Mouse (Mus musculus) regulatory T cell (primary cell): Measurements from ENCODE around the gene Snca.

Source experiments
- in situ Hi-C: fragments of 300-600 bp; cut with MboI, MseI; formaldehyde crosslinking; loops from one replicate; pipeline ENCODE4 v1.15.1; 2025; ENCODE audit warnings: high pct_unique_total_duplicates

Gene Snca

DNA sequence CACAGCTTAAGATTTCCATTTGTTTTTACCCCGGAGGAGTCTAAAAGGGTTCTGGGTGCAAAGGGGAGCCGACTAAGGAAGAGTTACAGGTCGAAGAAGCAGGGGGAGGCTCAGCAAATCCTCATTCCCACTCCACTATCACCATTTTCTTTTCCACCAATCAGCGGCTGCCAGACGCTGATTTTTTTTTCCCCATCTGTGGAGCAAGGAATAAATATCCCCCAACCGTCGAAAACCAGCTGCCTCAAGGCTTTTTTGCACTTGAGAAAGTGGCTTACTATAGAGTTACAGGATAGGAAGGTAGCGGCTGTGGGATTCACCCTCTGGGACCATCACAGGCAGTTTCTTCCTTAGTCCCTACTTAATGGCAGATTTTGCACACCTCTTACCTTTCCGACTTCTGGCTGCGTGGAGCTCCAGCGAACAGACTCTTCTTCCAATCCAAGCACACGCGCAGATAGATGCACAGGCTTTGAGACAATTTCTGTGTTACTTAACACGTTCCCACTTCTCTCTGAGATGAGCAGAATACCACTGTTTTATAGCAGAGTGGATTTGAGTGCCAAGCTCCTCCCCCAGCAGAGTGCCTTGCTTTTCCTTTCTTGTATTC, at the start of gene Snca:
TSS of gene Snca (minus strand) at position 574 of the 610 bp plus-strand sequence.
- in situ Hi-C loops: no loop called here

DNA sequence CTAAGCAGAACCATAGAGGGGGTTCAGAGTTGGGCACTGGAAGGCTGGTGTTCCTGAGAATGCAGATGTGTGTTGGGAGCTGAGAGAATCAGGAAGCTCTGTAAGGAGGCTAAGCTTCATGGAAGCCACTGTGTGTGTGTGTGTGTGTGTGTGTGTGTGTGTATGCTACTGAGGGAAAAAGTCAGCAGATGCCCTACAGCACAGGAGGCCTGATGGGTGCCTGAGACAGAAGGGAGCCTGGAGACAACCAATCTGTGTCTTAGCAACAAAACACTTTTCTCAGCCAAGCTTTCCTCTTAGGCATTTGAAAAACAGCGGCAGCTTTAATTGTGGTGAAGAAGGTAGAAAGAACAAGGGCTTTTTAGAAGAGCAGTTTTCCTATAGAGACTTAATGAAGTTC, 40.5 kb upstream of the Snca start:
- in situ Hi-C loops: no loop called here

DNA sequence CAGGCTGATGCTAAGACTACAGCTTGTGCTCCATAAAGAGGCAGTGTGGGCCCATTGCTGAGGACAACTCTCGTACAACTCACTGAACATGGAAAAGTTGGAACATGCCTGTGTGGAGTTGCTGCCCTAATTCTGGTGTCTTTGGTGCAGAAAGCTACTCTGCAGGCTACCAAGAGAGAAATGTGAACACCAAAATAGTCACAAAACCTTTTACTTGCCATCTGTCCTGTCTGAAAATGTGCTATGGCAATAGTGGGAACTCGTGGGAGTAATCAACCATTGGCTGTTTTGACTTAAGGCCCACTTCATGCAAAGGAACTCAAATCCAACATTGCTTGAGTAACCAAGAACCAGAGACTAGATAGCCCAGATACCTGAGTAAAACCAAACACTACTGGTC, 26.9 kb upstream of the Snca start:
- in situ Hi-C loops: no loop called here

DNA sequence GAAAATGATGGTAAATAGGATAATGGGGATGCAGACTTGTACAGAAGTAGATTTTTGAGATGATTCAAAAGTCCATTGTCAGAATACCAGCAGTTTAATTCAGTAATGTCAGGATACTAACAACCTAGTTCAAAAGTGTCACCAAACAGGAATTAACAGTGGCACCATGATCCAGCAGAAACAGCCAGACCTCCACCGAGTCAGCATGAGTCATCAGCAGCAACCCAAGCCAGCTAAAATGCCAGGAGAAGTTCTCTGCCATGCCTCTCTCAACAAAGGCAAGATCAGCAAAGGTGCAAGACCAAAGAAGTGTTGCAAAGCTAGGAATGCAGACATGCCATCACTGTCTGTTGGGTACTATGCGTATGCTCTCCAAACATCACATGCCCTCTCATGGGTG, 22.0 kb upstream of the Snca start:
- in situ Hi-C loops: no loop called here

DNA sequence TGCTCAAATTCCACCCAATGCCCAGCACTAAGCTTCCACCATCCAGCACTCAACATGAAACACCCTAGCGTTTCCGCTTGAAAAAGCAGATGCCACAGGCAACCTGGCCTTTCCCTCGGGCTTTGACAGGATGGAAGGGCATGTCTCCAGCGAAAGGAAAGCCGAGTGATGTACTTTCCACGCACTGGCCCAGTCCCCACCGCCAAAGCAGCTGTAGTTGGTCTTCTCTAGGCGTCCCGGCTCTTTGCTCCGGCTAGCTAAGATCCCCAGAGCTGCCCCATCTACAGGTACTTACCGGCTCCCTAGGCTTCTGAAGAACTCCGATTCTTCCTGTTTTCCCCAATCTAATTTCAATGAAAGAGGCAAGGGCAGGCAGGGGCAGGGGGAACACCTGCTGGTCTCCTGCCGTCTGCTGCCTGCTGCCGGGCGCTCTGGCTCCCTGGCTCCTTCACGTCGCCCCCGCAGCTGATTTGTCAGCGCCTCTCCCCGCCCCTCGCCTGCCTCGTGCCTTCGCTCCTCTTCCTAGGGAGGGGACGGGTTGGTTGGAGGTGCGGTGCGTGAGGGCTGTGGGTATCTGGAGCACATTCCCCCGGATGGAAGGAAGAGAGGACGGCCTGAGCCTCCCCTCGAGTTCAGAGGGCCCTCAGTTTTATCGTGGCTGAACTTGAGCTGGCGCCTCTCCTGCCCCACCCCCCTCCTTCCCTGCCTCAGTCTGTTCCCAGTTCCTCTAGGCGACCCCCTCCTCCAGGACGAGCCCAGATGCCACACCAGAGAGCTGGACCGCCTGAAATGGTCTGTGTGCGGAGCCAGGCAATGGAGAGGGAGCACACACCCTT, 1.0 kb downstream of the Snca start:
- in situ Hi-C loops: no loop called here

DNA sequence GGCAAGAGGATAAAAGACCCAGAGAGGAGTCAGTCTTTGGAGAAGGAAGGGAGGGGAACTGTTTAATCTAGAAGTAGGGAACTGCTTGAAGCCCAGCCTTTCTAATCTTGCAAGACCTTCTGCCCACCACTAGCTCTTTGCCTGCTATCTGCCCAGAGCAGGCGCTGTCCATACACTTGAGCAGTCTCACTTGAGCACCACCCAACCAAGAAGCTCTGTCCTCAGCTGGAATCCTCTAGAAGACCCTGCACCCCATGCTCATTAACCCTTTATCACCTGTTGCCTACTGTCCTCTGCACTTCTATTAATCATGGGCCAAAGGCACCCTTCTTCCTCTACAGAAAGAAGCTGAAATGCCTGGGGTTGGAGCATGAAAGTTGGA, 1.6 kb downstream of the Snca start:
- in situ Hi-C loops: no loop called here

DNA sequence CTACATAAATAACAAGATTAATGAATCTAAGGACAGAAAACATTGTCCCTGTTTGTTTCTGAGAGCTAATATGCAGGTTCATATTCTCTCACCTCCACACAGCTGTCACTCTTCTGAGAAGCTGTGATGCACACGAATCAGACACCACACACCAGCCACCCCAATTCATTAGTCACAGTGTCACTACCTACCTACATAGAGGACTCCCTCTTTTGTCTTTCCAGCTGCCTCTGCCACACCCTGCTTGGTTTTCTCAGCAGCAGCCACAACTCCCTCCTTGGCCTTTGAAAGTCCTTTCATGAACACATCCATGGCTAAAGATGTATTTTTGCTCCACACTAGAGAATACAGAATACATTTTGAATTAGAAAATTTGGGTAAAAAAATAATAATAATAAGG, 2.4 kb downstream of the Snca start:
- in situ Hi-C loops: no loop called here

DNA sequence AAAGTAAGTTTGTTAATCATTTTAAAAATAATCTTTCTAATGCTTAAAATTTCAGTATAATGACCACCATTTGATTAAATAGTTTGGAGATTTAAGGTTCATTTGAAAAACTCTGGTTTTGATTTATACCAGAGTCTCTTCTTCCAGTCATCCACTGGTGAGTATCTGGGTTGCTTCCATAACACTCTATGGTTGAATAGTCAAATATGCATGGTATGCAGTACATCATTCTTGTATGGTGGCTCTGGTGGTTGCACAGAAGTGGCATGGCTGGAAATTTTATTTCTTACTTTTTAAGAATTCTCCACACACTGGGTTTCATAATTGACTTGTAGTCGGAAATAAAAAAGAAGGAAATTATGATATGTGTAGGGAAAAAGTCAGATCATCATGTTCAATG, 10.4 kb downstream of the Snca start:
- in situ Hi-C loops: no loop called here

DNA sequence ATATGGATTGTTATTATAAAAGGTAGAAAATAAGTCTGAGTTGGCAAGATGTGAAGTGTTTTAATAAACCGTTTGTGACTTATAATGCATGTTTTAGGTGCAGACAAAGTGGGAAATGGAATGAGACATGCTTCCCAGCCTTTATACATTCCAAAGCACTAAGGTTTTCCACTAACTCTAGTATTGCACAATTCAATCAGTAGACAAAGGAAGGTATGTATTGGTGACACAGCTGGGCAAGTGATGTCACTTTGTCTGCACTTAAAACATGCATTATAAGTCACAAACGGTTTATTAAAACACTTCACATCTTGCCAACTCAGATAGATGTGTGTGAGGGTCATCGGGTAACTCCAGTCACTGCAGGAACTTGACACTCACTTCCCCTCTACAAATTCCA, 16.1 kb downstream of the Snca start:
- in situ Hi-C loops: no loop called here

DNA sequence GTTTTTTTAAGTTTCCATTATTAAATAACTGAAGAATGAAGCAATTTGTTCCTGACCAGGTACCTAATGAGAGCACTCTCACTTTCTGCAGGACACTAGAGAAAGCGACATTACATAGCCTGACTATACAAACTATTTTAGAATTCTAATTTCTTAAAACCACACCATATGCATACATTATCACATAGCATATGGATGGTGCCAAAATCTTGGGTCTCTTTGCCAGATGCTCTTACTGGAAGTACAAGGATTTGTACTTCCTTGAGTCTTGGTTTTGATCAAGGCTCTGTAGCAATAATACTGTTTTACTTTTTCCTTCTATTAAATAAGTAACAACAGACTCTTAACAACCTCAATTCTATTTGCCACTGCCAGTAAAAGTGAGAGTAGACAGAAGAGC, 31.4 kb downstream of the Snca start:
- in situ Hi-C loops: no loop called here

DNA sequence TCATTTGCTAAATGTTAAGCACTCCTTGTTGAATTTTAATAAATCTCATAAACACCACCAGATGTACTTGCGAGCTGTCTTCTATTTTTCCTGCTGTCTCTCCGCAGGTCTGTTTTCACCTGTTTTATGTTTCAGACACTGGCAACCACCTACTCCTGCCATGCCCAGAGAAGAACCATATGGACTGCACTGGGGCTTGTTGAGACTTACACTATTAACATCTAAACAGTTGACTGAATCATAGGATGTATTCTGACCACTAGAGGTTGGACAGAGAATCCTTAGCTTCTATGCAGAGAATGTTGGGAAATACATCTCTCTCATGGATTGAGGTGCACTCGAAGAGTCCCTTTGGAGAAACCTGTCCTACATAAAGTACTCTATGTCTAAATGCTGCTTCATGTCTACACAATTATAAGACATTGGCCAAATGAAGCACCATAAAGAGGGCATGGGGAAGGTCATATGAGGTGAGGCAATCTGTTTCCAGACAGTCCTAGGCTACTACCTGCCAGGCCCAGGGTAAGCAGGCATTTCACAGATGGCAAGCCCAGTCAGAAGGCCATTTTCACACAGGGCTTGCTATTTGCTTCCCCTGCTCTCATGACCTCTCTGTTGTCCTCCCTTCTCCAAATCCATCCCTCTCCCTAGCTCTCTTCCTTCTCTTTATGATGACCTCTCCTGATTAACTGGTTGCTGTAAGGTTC, 35.8 kb downstream of the Snca start:
- in situ Hi-C loops: no loop called here

DNA sequence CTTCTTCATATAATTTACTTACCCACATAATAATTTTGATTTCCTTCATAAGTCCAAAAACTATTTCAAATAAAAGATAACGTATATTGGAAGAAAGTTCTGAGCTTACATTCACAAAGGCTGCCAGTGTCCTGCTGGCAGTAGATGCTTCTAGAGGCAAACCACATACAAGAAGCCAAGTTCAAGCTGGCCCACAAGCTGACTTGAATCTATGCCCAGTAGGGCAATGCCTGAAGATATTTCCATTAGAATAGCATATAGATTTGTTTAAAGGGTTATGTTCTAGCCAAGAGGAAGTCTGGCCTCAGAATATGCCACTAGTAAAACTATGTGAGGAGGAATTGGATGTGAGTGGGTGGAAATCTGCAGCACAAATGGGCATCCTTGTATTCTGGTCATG, 42.7 kb downstream of the Snca start:
- in situ Hi-C loops: no loop called here

DNA sequence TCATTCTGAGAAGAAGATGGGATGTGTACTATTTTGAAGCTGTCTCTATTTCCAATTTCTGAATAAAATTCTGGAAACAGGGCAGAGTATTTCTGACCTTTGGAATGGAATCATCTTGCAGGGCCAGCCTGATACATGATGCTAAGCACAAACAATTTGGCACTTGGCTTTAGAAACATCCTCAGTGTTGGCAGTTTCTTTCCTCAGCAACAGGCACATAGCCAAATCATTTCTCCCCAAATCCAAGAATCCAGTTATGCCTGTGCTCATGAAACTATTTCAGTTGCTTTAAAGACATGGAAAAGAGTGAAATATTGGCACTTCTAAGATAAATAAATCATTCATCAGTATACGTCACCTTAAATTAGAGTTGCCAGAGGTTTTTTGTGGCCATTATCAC, 57.8 kb downstream of the Snca start:
- in situ Hi-C loops: no loop called here

DNA sequence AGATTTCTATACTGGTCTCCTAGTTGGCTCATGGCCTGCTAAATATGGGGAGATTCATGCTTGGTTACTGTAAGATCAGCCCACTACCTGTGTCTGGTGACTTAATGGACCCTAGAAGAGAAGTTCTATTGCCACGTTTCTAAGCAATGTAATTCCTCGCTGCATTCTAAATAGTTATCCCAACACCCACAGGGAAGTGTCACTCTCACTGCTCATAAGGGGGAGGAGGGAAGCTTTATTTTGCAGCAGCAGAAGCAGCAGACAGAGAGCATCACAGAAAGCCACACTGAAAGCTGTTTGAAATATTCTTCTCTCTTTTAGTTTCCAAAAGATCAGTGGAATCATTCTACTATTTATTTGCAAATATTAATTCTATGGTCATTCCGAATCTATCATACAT, 64.0 kb downstream of the Snca start:
- in situ Hi-C loops: no loop called here

DNA sequence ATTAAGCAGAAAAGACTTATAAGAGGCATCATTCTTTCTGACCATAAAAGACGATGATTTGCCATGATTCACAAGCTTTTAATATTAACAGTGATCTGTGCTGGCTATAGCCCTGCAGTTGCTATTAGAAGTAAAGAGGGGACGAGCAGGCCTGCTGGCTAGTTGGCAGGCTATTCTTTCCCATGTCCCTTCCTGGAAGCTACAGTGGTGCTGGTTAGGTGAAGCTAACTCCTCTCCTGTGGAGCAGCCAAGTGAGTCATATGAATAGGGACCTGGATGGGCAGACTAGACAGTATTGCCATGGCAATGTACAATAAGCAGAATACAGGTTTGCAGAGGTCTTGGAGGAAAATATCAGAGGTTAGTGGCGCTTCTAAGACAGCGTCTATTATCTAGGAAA, 66.8 kb downstream of the Snca start:
- in situ Hi-C loops: no loop called here

DNA sequence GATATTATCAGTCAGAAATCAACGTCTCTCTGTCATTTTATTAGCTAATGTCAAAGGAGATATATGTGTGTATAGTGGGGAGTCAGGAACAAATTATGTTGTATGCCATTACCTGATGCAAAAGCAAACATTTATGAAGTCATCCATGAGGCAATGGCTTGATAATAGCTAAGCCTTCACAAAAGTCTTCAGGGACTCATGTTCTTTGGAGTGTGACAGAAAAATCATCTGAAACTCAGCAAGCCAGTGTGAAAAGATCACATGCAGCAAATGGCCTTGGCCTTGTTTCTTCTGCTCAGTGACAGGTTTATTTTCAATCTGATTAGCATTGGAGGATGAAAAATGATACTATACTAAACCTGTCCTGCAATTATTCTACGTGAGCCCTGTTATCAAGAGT, 67.9 kb downstream of the Snca start:
- in situ Hi-C loops: no loop called here

DNA sequence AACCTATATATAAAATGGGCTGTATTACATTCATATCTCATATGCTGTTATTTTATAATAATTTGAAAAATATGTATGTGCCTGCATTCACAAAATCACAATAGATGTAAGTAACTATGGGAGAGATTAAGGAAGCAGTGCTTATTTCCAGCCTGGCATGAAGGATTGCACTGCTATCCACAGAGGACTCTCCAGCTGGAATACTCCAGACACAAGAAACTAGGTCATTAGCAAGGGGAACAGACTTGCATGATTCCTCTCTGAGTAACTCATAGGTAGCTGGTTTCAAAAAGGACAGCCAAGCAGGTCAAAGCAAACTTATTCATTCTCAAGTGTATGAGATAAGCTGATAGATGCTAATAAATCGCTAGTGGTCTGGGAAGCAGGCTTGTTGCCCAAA, 74.7 kb downstream of the Snca start:
- in situ Hi-C loops: no loop called here

DNA sequence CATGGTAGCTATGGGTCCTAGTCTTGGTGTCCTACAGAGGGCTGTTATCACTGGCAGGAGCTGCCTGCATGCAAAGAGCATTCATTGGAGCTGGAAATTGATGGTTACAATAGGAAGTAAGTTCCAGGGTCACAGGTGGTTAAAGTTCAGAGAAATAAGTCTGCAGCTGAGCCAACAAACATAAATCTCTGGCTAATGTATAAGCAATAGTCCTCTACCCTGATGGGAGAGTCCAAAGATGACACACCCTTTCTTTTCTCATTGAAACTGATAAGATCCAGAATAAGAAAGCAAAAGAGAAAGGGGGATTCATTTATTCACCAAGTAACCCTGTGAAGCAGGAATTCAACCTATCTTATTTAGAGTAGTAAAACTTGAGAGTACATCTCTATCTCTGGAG, 83.7 kb downstream of the Snca start:
- in situ Hi-C loops: no loop called here

DNA sequence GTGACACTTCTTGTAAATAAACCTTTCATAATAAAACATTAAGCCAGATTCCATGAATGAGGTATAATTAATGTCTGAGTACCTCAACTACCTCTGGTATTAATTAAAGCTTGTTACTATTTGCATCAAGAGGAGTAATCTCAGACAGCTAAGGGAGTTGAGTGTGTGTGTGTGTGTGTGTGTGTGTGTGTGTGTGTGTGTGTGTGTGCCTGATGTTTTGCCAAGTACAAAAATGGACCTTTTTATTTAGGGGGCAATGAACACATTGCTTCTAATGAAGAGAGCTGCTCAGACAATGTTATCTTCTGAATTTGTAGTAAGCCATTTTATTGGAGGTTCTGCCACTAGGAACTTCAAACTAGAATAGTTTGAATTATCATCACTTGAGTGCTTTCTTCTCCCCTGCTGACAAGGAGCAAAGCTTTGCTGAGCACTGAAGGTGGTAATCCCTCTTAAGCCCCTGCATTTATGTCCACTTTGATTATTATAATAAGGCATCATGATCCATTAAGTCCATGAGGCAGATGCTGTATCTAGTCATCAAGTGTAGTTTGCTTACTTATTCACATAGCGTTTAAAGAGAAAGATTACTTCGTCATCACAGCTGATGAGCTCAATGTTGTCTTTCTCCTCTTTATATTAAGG, 88.1 kb downstream of the Snca start:
- in situ Hi-C loops: no loop called here

DNA sequence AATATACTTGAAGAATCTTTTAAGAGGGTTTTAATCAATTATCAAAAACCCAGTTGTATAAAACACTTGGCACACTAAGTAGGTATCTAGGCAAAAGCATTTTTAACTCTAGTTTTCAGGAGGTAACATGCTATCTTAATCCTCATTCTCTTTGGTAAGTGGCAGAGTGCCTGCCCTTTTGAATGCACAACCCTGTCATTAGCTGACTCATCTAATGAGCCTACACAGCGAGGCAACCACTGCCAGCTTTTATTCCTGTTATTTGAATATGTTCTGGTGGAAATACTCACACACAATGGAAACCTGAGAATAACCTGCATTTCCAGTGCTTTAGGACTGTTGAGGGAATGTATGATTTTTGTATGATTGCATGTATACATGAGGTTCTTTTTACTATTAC, 89.9 kb downstream of the Snca start:
- in situ Hi-C loops: no loop called here

DNA sequence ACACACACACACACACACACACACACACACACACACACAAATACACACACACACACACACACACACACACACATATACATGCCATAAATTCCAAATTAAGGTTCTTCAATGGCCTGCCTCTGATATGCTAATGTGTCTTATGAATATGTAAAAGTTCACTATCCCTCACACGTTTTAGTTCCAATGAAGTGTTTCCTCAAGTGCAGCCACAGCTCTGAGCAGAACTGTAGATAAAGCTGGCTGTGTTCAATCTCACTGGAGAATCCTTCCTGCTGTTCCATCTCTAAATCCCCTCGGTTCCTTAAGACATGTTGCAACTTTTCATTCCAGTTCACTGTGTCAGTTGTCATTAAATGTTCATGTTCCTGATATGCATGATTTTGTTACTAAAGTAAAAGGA, 98.5 kb downstream of the Snca start:
- in situ Hi-C loops: no loop called here

DNA sequence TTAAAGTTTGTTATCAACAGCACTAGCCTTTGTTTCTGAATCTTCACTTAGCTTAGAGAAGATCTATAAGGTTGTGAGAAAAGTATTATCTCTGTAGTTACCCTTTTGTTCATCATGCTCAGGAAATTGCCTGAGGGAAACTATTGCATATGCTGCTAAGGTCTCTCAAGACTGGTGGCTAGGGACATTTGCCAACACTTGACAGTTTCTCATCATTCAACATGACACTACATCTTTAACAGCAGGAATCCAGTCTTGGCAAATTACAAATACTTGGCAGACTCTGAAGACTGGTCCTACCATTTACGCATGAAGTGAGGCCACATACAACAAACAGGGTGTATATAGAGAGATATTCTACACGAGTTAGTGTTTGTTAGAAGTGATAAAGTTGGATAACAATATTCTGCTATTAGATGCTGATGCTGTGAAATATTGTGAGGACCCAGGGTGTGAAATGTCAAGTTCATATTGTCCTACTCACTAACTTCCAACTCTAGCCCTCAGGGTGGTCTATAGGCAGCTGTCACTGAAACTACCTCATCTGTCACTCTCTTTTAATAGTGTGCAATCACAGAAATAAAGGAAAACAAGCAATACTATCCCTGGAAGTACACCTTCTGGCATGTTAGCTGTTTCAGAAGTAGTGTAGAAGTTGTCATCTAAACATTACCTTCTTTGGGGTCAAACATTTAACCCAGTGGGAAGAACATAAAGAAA, 105.4 kb downstream of the Snca start:
- in situ Hi-C loops: no loop called here
